Mouse (Mus musculus) lung, adult 2 months (tissue): ENCODE measurements around the gene Gpr146.

Experiments used
- CTCF ChIP-seq: fragments of 200-500 bp; IDR thresholded peaks from 2 replicates; pipeline ENCODE4 v1.5.1; 2011; ENCODE audit warnings: mild to moderate bottlenecking, low read length, control low read depth; ENCODE audit not compliant: insufficient read depth
- POLR2A ChIP-seq: fragments of 200-500 bp; IDR thresholded peaks from 2 replicates; pipeline ENCODE4 v1.6.1; 2011; ENCODE audit warnings: low read depth, mild to moderate bottlenecking, control low read depth, low read length, borderline replicate concordance; ENCODE audit errors: extremely low read depth

- TF ChIP-seq POLR2A, result no peak
- TF ChIP-seq CTCF, result no peak
Observed at GRCm38 (mm10) chr5:139440451-139440850, 63.0 kb downstream of the Gpr146 start.
